Mouse (Mus musculus) stomach, embryonic 14.5 days (tissue): ENCODE data around the gene Cdc42ep2. TPM values are rescaled to one million over a fixed set of nuclear protein-coding genes. Genes with fewer than 3 reads are reported as not detected.

Experiments
- ATAC-seq: fragments of 200-750 bp; cut with Nextera tagmentation; 2 replicates; pipeline ENCODE4 v1.8.0; 2017; ENCODE audit warnings: low read depth, moderate TSS enrichment; ENCODE audit not compliant: insufficient number of reproducible peaks, insufficient read depth, low FRiP score
- H3K27ac ChIP-seq: fragments of 300-500 bp; sonication (generic); 2 replicates; pipeline ENCODE4 v1.5.1; 2014; ENCODE audit warnings: mild to moderate bottlenecking, low read length, moderate library complexity, mixed read lengths
- H3K27me3 ChIP-seq: fragments of 300-500 bp; sonication (generic); 2 replicates; pipeline ENCODE4 v1.6.1; 2014; ENCODE audit warnings: low read length, control low read depth, mixed read lengths; ENCODE audit not compliant: control insufficient read depth, insufficient read depth
- H3K36me3 ChIP-seq: fragments of 300-500 bp; sonication (generic); 2 replicates; pipeline ENCODE4 v1.6.1; 2014; ENCODE audit warnings: mild to moderate bottlenecking, control low read depth, low read length, moderate library complexity, mixed read lengths; ENCODE audit not compliant: control insufficient read depth, insufficient read depth
- H3K4me1 ChIP-seq: fragments of 300-500 bp; sonication (generic); 2 replicates; pipeline ENCODE4 v1.6.1; 2014; ENCODE audit warnings: low read length, control low read depth, mixed read lengths; ENCODE audit not compliant: control insufficient read depth, insufficient read depth
- H3K4me2 ChIP-seq: fragments of 300-500 bp; sonication (generic); replicated peaks from 2 replicates; pipeline ENCODE4 v1.6.1; 2014; ENCODE audit warnings: low read depth, low read length, control low read depth
- H3K4me3 ChIP-seq: fragments of 300-500 bp; sonication (generic); 2 replicates; pipeline ENCODE4 v1.5.1; 2014; ENCODE audit warnings: low read depth, low read length, control low read depth
- H3K9ac ChIP-seq: fragments of 300-500 bp; sonication (generic); replicated peaks from 2 replicates; pipeline ENCODE4 v1.6.1; 2014; ENCODE audit warnings: low read depth, mild to moderate bottlenecking, control low read depth, low read length, moderate library complexity, mixed read lengths
- H3K9me3 ChIP-seq: fragments of 300-500 bp; sonication (generic); 2 replicates; pipeline ENCODE4 v1.6.1; 2016; ENCODE audit warnings: low read depth, low read length, control low read depth; ENCODE audit not compliant: control insufficient read depth
- WGBS: fragments of 180-500 bp; shearing (Covaris S2); extraction: QIAGEN DNeasy Blood & Tissue Kit; methylation state at CpG from one replicate; pipeline ENCODE4 v1.1.7; 2014; 5-methylcytosine and 5-hydroxymethylcytosine counted together
- polyA plus RNA-seq: library from polyadenylated mRNA; unstranded; fragments of >200 nt; fragmentation: Nextera tagmentation; extraction: Ambion mirVana; gene quantifications from 2 replicates; pipeline ENCODE4 v1.2.1, GENCODE M21; 2014

The Cdc42ep2 gene
- polyA plus RNA-seq, 1 experiment from 2014 or later = 7.4 TPM

DNA sequence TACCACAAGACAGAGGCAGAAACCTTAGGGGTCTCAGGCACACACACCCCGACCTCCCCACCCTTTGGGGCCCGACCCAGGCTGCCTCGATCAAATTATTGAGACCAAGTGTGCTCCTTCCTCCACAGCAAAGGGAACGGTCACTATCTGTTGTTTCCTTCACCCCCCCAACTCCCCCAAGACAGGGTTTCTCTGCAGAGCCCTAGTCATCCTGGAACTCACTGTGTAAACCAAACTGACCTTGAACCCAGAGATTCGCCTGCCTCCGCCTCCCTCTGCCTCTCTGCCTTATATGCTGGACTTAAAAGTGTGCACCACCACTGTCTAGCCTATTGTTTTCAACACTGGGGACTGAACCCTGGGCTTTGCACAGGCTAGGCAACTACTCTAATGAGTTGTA is 52.9 kb downstream of the Cdc42ep2 start:
- H3K36me3 ChIP-seq = peaks cover 24% of the 10 kb centered on the region
- ATAC-seq = no peak
- no peaks in the 10 kb centered on the region for H3K27me3 ChIP-seq
- WGBS = 34% methylated on average over 6 of the region's 6 CpGs
- peaks cover 23% of the 10 kb centered on the region for H3K4me1 ChIP-seq
- H3K9me3 ChIP-seq = no peaks in the 10 kb centered on the region
- H3K4me3 ChIP-seq = no peak overlapping the region
- H3K4me2 ChIP-seq = peak overlapping the region; percentile 11
- H3K27ac ChIP-seq = peak overlapping the region; percentile 64
- H3K9ac ChIP-seq = no peak overlapping the region

DNA sequence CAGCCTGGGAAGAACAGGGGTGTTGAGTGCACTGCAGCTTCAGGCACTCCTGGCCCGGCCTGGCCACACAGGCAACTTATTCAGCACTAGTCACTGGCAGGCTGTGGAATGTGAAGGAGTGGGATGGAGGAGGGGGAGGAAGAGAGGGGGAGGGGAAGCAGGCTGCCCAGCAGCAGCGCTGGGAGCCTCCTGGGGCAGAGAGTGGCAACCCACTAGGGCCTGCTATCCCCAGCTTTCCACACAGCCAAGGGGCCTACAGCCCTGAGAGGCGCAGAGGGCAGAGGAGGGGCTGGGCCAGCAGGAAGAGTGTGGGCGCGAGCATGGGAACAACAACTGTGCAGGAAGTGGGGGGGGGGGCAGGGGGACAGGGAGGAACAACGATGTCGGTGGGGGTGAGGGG is 53.3 kb downstream of the Cdc42ep2 start:
- Histone ChIP-seq H3K4me3 (no peak overlapping the region), H3K4me1 (peaks cover 23% of the 10 kb centered on the region), H3K9ac (no peak overlapping the region; the same call in 1 of the 2 replicates), H3K27ac (peak overlapping the region; percentile 64), H3K4me2 (peak overlapping the region; percentile 11), H3K9me3 (no peaks in the 10 kb centered on the region), H3K36me3 (peaks cover 24% of the 10 kb centered on the region), H3K27me3 (no peaks in the 10 kb centered on the region)
- peak; percentile 38 for ATAC-seq
- WGBS = 6% methylated on average over 7 of the region's 7 CpGs

DNA sequence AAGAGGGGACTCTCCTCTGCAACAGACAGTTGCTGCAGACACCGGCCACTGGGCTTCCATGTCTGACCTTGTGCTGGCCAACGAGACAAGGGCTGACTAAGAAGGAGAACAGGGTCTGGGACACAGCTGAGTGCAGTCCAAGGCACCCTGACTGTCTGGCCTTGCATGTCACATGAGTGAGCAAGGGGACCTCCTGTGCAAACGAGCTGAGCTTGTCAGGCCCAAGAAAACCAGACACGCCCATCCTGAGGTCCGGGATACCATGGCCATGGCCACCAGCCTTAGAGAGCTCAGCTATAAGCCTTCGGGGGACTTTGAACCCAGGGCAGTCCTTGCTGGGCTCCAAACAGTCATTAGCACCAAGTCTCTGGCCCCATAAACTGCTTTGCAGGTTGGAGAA is 56.5 kb downstream of the Cdc42ep2 start:
- ATAC-seq = no peak
- Histone ChIP-seq H3K36me3 (peaks cover 35% of the 10 kb centered on the region), H3K27ac (no peak overlapping the region), H3K27me3 (no peaks in the 10 kb centered on the region), H3K4me3 (no peak overlapping the region), H3K4me2 (no peak overlapping the region), H3K4me1 (peaks cover 14% of the 10 kb centered on the region), H3K9me3 (no peaks in the 10 kb centered on the region), H3K9ac (no peak overlapping the region)
- WGBS = 73% methylated on average over 6 of the region's 6 CpGs

Other genes with a start within 250 kb of the Cdc42ep2 start
- 20.0 and 21.5 TPM in 2 replicates for gene Map3k11, start 236.1 kb downstream of the Cdc42ep2 start, polyA plus RNA-seq
- gene Pcnx3, start 235.9 kb downstream of the Cdc42ep2 start, polyA plus RNA-seq = 29.8 and 32.1 TPM in 2 replicates
- gene Kcnk7, start 220.4 kb downstream of the Cdc42ep2 start, polyA plus RNA-seq = 0.62 and 0.84 TPM in 2 replicates
- gene Ehbp1l1, start 198.5 kb downstream of the Cdc42ep2 start, polyA plus RNA-seq = 36.7 and 37.4 TPM in 2 replicates
- 92.4 and 98.4 TPM in 2 replicates for gene Fam89b, start 195.2 kb downstream of the Cdc42ep2 start, polyA plus RNA-seq
- 33.8 and 35.2 TPM in 2 replicates for gene Ltbp3, start 183.9 kb downstream of the Cdc42ep2 start, polyA plus RNA-seq
- gene Scyl1, start 153.4 kb downstream of the Cdc42ep2 start, polyA plus RNA-seq = 67.6 and 72.1 TPM in 2 replicates
- gene Frmd8, start 49.5 kb downstream of the Cdc42ep2 start, polyA plus RNA-seq = 18.3 and 18.6 TPM in 2 replicates
- gene Slc25a45, start 47.0 kb downstream of the Cdc42ep2 start, polyA plus RNA-seq = 1.8 and 2.8 TPM in 2 replicates
- 3.1 and 3.2 TPM in 2 replicates for gene Tigd3, start 30.7 kb downstream of the Cdc42ep2 start, polyA plus RNA-seq
- 132 and 148 TPM in 2 replicates for gene Dpf2, start 11.8 kb downstream of the Cdc42ep2 start, polyA plus RNA-seq
- 68.9 and 73.2 TPM in 2 replicates for gene Pola2, start 39.4 kb upstream of the Cdc42ep2 start, polyA plus RNA-seq
- gene Slc22a20, start 61.3 kb upstream of the Cdc42ep2 start, polyA plus RNA-seq = not detected in 2 replicates
- gene Capn1, start 91.1 kb upstream of the Cdc42ep2 start, polyA plus RNA-seq = 16.1 and 16.6 TPM in 2 replicates
- gene Syvn1, start 121.8 kb upstream of the Cdc42ep2 start, polyA plus RNA-seq = 24.8 and 27.5 TPM in 2 replicates
- 75.5 and 77.4 TPM in 2 replicates for gene Mrpl49, start 133.0 kb upstream of the Cdc42ep2 start, polyA plus RNA-seq
- gene Fau, start 133.0 kb upstream of the Cdc42ep2 start, polyA plus RNA-seq = 902 and 945 TPM in 2 replicates
- 27.6 and 30.8 TPM in 2 replicates for gene Znhit2, start 136.4 kb upstream of the Cdc42ep2 start, polyA plus RNA-seq
- gene Tm7sf2, start 143.6 kb upstream of the Cdc42ep2 start, polyA plus RNA-seq = 24.8 and 24.9 TPM in 2 replicates
- gene Vps51, start 152.4 kb upstream of the Cdc42ep2 start, polyA plus RNA-seq = 60.1 and 66.7 TPM in 2 replicates
- not detected in 2 replicates for gene Tmem262, start 155.2 kb upstream of the Cdc42ep2 start, polyA plus RNA-seq
- 1.0 and 2.1 TPM in 2 replicates for gene Gm28374, start 157.4 kb upstream of the Cdc42ep2 start, polyA plus RNA-seq
- gene Zfpl1, start 160.1 kb upstream of the Cdc42ep2 start, polyA plus RNA-seq = 77.7 and 81.6 TPM in 2 replicates
- gene Cdca5, start 160.2 kb upstream of the Cdc42ep2 start, polyA plus RNA-seq = 37.2 and 39.0 TPM in 2 replicates
- gene AC131692.1, start 169.6 kb upstream of the Cdc42ep2 start, polyA plus RNA-seq = 0.42 and 0.62 TPM in 2 replicates
- 0.54 and 0.64 TPM in 2 replicates for gene Naaladl1, start 181.0 kb upstream of the Cdc42ep2 start, polyA plus RNA-seq
- gene Sac3d1, start 193.8 kb upstream of the Cdc42ep2 start, polyA plus RNA-seq = 45.4 and 47.9 TPM in 2 replicates
- 27.6 and 30.6 TPM in 2 replicates for gene Snx15, start 203.5 kb upstream of the Cdc42ep2 start, polyA plus RNA-seq
- gene Batf2, start 216.2 kb upstream of the Cdc42ep2 start, polyA plus RNA-seq = 0.23 and 0.34 TPM in 2 replicates
- gene Arl2, start 216.7 kb upstream of the Cdc42ep2 start, polyA plus RNA-seq = 101 and 107 TPM in 2 replicates